Mouse (Mus musculus) left cerebral cortex, adult 6 months (tissue): ENCODE results near the gene Cenpc1. TPM values are rescaled to one million over a fixed set of nuclear protein-coding genes. Genes with fewer than 3 reads are reported as not detected.

ENCODE experiments used
- long read RNA-seq, 2 experiments: library from polyadenylated mRNA; unstranded; transcript quantifications; one replicate each; pipeline ENCODE4 v2.0.0; 2019 to 2020
- polyA plus RNA-seq: library from polyadenylated mRNA; unstranded; fragments of <200 nt; fragmentation: Nextera tagmentation; gene quantifications from 2 replicates; pipeline ENCODE4 v1.2.3, GENCODE M21; 2021

Cenpc1 gene
- polyA plus RNA-seq: 5.4 and 5.9 TPM in 2 replicates
- long read RNA-seq, experiment 1, transcript Cenpc1-201 (19 exons, 3,192 nt): major isoform, 19 of 52 reads
- long read RNA-seq, experiment 1, partial matches to known transcripts: 17 of 52 reads
- long read RNA-seq, experiment 1, other reads (novel, unspliced or antisense): 16 of 52 reads
- long read RNA-seq, experiment 2, partial matches to known transcripts: 12 of 19 reads
- long read RNA-seq, experiment 2, other reads (novel, unspliced or antisense): 4 of 19 reads

GRCm38 (mm10) chr5:86065101-86065875 lies at the start of gene Cenpc1:
TSS of gene Cenpc1 (minus strand) at chr5:86065583.

DNA sequence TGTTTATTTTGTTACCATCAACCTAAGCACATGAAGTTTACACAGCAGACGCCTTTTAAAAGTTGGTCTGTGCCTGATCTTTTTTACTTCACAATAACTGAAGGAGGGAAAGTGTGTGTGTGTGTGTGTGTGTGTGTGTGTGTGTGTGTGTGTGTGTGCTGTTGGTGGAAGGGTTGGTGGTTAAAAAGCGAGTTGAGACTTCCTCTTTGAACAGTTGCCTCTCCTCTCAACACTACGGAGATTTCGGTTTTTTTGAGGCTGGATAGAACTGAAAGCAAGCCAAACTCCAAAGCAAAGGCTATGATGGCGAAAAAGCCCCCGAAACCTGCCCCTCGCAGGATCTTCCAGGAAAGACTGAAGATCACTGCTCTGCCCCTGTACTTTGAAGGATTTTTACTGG lies 6.2 kb upstream of the Cenpc1 start, which contains the start of gene Stap1:
Gene Stap1, plus strand, starts transcription at position 209 of the 400 bp plus-strand sequence.

Other genes with a start within 250 kb of the Cenpc1 start
- gene Stap1, start 6.2 kb upstream of the Cenpc1 start, polyA plus RNA-seq: 0.13 and 0.15 TPM in 2 replicates
- 1.9 TPM in 2 replicates for gene Uba6, start 107.2 kb upstream of the Cenpc1 start, polyA plus RNA-seq
- not detected in 2 replicates for gene Gnrhr, start 132.3 kb upstream of the Cenpc1 start, polyA plus RNA-seq
- gene Tmprss11c, start 223.7 kb upstream of the Cenpc1 start, polyA plus RNA-seq: not detected in 2 replicates